Mouse (Mus musculus): ENCODE measurements around the gene Padi6. TPM values are rescaled to one million over a fixed set of nuclear protein-coding genes. Genes with fewer than 3 reads are reported as not detected.

The Padi6 gene
- polyA plus RNA-seq, 1 experiment from 2014 or later, result not detected

GRCm38 (mm10) chr4:140779803-140780397, 37.5 kb upstream of the Padi6 start:
- ATAC-seq (ENCODE audit: low FRiP score, low TSS enrichment), result 0 out of 2 replicates have a peak, but pooled peaks have one; percentile 52
- Histone ChIP-seq H3K4me2 (replicated peaks; ENCODE audit: low read depth, low read length) (no peak overlapping the region), H3K9me3 (ENCODE audit: low read length) (no peaks in the 10 kb centered on the region), H3K9ac (replicated peaks; ENCODE audit: low read length) (no peak overlapping the region), H3K4me3 (ENCODE audit: low read length) (no peak overlapping the region), H3K4me1 (ENCODE audit: insufficient read depth, low read length) (0 out of 2 replicates have a peak, but pooled peaks cover 8% of the 10 kb centered on the region), H3K36me3 (ENCODE audit: insufficient read depth, low read length) (no peaks in the 10 kb centered on the region), H3K27ac (ENCODE audit: low read length) (no peak overlapping the region), H3K27me3 (ENCODE audit: insufficient read depth, low read length) (no peaks in the 10 kb centered on the region)
- WGBS, result 25% methylated on average over 19 of the region's 19 CpGs

DNA sequence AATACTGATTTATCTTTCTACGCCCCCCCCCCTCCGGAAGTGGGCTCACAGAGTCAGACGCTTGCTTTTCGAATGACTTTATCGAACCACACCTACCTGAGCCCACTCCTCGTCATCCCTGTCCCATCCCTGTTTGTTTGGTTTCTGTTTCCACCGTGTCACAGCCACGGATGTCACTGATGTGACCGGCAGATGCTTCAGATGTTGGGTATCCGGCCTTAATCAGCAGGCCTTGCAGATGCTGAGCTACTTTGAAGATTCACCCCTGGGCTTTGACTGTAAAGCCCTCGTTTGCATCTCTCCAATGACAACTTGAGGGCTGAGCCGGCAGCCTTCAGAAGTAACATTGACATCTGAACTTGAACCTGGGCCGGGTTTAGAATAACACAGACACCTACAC, 34.2 kb upstream of the Padi6 start:
- no peak overlapping the region for H3K4me3 ChIP-seq (ENCODE audit: low read length)
- WGBS, result 55% methylated on average over 13 of the region's 13 CpGs
- H3K4me2 ChIP-seq (replicated peaks; ENCODE audit: low read depth, low read length), result no peak overlapping the region
- H3K27me3 ChIP-seq (ENCODE audit: insufficient read depth, low read length), result no peaks in the 10 kb centered on the region
- ATAC-seq (ENCODE audit: low FRiP score, low TSS enrichment), result no peak
- no peak overlapping the region for H3K27ac ChIP-seq (ENCODE audit: low read length)
- 0 out of 2 replicates have a peak, but pooled peaks cover 12% of the 10 kb centered on the region for H3K4me1 ChIP-seq (ENCODE audit: insufficient read depth, low read length)
- no peaks in the 10 kb centered on the region for H3K36me3 ChIP-seq (ENCODE audit: insufficient read depth, low read length)
- no peaks in the 10 kb centered on the region for H3K9me3 ChIP-seq (ENCODE audit: low read length)
- H3K9ac ChIP-seq (replicated peaks; ENCODE audit: low read length), result no peak overlapping the region

DNA sequence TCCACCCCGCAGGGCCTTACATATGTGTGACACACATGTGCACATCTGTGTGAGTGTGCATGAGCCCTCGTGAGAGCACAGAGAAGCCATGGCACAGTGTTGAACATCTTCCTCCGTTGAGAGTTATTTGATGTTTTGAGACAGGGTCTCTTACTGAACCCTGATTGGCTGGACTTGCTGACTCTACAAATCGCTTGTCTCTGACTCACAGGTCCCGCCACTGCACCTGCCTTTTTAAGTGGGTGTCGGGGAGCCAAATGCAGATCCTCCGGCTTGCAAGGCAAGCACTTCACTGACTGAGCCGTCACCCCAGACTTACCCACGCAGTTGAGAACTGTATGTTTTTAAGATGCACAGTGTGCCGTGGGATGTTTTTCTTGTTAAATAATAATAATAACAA, 33.4 kb upstream of the Padi6 start:
- Histone ChIP-seq H3K9me3 (ENCODE audit: low read length) (no peaks in the 10 kb centered on the region), H3K4me2 (replicated peaks; ENCODE audit: low read depth, low read length) (no peak overlapping the region), H3K9ac (replicated peaks; ENCODE audit: low read length) (no peak overlapping the region), H3K27ac (ENCODE audit: low read length) (no peak overlapping the region), H3K36me3 (ENCODE audit: insufficient read depth, low read length) (no peaks in the 10 kb centered on the region), H3K4me1 (ENCODE audit: insufficient read depth, low read length) (0 out of 2 replicates have a peak, but pooled peaks cover 17% of the 10 kb centered on the region), H3K4me3 (ENCODE audit: low read length) (no peak overlapping the region), H3K27me3 (ENCODE audit: insufficient read depth, low read length) (no peaks in the 10 kb centered on the region)
- WGBS, result 88% methylated on average over 10 of the region's 10 CpGs
- no peak for ATAC-seq (ENCODE audit: low FRiP score, low TSS enrichment)

DNA sequence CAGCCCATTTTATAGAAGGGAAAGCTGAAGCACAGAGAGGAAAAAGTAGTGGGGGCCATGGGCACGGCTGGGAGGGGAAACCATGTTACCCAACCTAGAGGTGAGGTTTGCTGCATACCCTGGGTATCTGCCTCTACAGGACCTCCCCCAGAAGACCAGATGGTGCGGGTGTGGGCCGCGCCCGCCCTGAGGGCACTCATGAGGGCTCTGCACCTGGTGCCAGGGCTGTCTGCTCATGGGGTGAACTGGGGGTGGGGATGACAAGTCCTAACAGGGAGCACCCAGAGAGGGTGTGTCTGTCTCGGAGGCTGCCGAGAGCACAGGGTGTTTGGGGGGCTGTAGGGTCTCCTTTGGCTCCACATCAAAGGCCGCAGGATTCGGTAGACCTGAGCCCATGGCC, 32.5 kb upstream of the Padi6 start:
- WGBS, result 83% methylated on average over 9 of the region's 9 CpGs
- Histone ChIP-seq H3K9me3 (ENCODE audit: low read length) (no peaks in the 10 kb centered on the region), H3K4me1 (ENCODE audit: insufficient read depth, low read length) (peaks cover 18% of the 10 kb centered on the region), H3K36me3 (ENCODE audit: insufficient read depth, low read length) (no peaks in the 10 kb centered on the region), H3K4me2 (replicated peaks; ENCODE audit: low read depth, low read length) (no peak overlapping the region), H3K4me3 (ENCODE audit: low read length) (no peak overlapping the region), H3K27ac (ENCODE audit: low read length) (no peak overlapping the region), H3K9ac (replicated peaks; ENCODE audit: low read length) (no peak overlapping the region), H3K27me3 (ENCODE audit: insufficient read depth, low read length) (no peaks in the 10 kb centered on the region)
- no peak for ATAC-seq (ENCODE audit: low FRiP score, low TSS enrichment)

DNA sequence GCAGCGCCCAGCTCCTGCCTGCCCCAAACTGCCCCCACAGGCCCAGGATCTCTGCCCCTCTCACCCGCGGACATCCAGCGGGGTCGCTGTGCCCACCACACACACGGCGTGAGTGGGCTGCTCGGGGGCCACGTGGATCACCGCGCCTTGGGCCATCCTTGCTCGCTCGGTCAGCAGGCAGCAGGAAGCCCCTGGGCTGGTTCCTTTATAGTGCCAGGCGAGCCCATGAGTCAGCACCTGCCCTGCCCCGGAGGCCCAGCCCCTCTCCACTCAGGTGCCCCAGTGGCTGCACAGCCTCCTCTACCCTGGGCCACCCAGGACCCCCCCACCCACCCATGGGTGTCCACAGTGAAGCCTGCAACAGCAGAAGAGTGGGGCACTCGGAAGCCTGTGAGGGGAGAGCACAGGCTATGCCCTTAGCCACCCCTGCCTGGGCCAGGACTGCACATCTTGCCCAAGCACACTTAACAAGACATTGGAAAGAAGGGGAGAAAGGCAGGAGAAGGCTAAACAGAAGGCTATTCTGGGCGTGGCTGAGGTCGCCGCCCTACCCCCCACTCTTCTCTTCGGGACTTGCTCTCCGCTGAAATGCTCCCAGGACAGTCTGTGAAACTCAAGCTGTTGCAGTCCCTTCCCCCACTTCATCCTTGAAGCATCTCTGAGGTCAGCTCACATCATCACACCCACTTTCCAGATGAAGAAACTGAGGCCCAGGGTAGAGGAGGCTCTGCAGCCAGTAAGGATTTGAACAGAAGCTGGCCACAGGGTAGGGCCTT, 31.8 kb upstream of the Padi6 start, which contains the start of gene Padi4:
TSS of gene Padi4 (minus strand) at position 212 of the 776 bp plus-strand sequence.
- H3K4me2 ChIP-seq (replicated peaks; ENCODE audit: low read depth, low read length), result no peak within 1 kb of the TSS
- no peak within 1 kb of the TSS for H3K9ac ChIP-seq (replicated peaks; ENCODE audit: low read length)
- H3K4me3 ChIP-seq (ENCODE audit: low read length), result no peak within 1 kb of the TSS
- H3K27ac ChIP-seq (ENCODE audit: low read length), result no peak within 1 kb of the TSS
- no peak for ATAC-seq (ENCODE audit: low FRiP score, low TSS enrichment)
- H3K4me1 ChIP-seq (ENCODE audit: insufficient read depth, low read length), result peaks cover 16% of the 10 kb centered on the region
- no peaks in the 10 kb centered on the region for H3K36me3 ChIP-seq (ENCODE audit: insufficient read depth, low read length)
- 81% methylated on average over 20 of the region's 21 CpGs for WGBS
- no peaks in the 10 kb centered on the region for H3K9me3 ChIP-seq (ENCODE audit: low read length)
- no peaks in the 10 kb centered on the region for H3K27me3 ChIP-seq (ENCODE audit: insufficient read depth, low read length)

DNA sequence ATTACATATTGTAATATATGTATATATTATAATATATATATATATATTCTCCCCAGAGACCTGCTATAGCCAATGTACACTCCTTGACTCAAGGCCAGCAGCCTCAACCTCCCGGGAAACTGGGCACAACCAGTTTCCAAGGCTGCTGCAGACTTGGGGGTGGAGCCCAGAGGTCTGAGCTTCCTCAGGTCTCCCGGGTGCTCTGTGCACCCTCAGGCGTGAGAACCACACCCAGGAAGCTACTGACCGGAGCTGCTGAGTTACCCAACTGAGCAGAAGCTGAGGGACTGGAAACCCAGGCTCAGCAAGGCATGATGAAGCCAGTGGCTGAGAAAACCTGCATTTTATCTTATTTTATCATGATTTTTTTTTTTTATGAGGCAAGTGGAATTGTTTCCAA, 28.6 kb upstream of the Padi6 start:
- Histone ChIP-seq H3K4me2 (replicated peaks; ENCODE audit: low read depth, low read length) (no peak overlapping the region), H3K27me3 (ENCODE audit: insufficient read depth, low read length) (no peaks in the 10 kb centered on the region)
- 0 out of 2 replicates have a peak, but pooled peaks have one; percentile 21 for ATAC-seq (ENCODE audit: low FRiP score, low TSS enrichment)

GRCm38 (mm10) chr4:140770433-140770832, 28.0 kb upstream of the Padi6 start:
- Histone ChIP-seq H3K4me3 (ENCODE audit: low read length) (peak overlapping the region; percentile 42), H3K4me2 (replicated peaks; ENCODE audit: low read depth, low read length) (peak overlapping the region; percentile 54), H3K9ac (replicated peaks; ENCODE audit: low read length) (peak overlapping the region; percentile 49; the same call in 1 of the 2 replicates), H3K9me3 (ENCODE audit: low read length) (no peaks in the 10 kb centered on the region), H3K27ac (ENCODE audit: low read length) (peak overlapping the region; percentile 79), H3K36me3 (ENCODE audit: insufficient read depth, low read length) (no peaks in the 10 kb centered on the region), H3K27me3 (ENCODE audit: insufficient read depth, low read length) (no peaks in the 10 kb centered on the region), H3K4me1 (ENCODE audit: insufficient read depth, low read length) (peaks cover 16% of the 10 kb centered on the region)
- 5% methylated on average over 13 of the region's 13 CpGs for WGBS
- peak; percentile 53; the same call in 1 of the 2 replicates for ATAC-seq (ENCODE audit: low FRiP score, low TSS enrichment)

More for the DNA sequence above, 28.6 kb upstream of the Padi6 start:
- H3K4me3 ChIP-seq (ENCODE audit: low read length), result no peak overlapping the region
- H3K36me3 ChIP-seq (ENCODE audit: insufficient read depth, low read length), result no peaks in the 10 kb centered on the region
- H3K9me3 ChIP-seq (ENCODE audit: low read length), result no peaks in the 10 kb centered on the region
- no peak overlapping the region for H3K27ac ChIP-seq (ENCODE audit: low read length)
- H3K4me1 ChIP-seq (ENCODE audit: insufficient read depth, low read length), result peaks cover 16% of the 10 kb centered on the region
- WGBS, result 24% methylated on average over 4 of the region's 4 CpGs
- H3K9ac ChIP-seq (replicated peaks; ENCODE audit: low read length), result no peak overlapping the region

DNA sequence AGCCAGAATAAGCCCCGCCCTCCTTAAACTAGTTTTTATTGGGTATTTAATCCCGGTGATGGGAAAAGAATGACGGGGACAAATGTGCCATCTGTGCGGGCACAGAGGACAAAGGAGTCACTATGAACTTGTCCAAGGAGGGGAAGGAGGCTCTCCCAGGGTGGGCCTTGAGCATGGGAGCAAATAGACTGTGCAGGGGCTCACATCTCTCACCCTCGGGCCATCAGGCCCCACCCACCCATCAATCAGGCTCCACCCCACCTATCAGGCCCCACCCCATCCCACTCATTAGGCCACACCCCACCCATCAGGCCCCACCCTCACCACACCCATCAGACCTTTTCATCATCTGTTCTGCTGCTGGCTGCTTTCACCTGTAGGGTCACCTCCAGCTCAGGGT, 26.5 kb upstream of the Padi6 start:
- WGBS, result 93% methylated on average over 5 of the region's 5 CpGs
- Histone ChIP-seq H3K9me3 (ENCODE audit: low read length) (no peaks in the 10 kb centered on the region), H3K9ac (replicated peaks; ENCODE audit: low read length) (no peak overlapping the region), H3K4me1 (ENCODE audit: insufficient read depth, low read length) (peaks cover 16% of the 10 kb centered on the region), H3K4me2 (replicated peaks; ENCODE audit: low read depth, low read length) (no peak overlapping the region), H3K27me3 (ENCODE audit: insufficient read depth, low read length) (no peaks in the 10 kb centered on the region), H3K36me3 (ENCODE audit: insufficient read depth, low read length) (no peaks in the 10 kb centered on the region), H3K27ac (ENCODE audit: low read length) (no peak overlapping the region), H3K4me3 (ENCODE audit: low read length) (no peak overlapping the region)
- no peak for ATAC-seq (ENCODE audit: low FRiP score, low TSS enrichment)

DNA sequence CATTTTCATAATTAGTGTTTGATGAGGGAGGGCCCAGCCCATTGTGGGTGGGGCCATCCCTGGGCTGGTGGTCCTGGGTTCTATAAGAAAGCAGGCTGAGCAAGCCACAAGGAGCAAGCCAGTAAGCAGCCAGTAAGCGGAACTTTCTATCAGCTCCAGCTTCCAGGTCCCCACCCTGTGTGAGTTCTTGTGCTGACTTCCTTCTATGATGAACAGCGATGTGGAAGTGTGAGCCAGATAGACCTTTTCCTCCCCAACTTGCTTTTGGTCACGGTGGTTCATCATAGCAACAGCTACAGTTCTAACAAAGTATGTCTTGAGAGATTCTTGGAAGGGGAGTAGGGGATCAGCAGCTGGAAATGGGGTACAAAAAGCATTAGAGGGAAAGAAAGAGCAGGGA, 23.5 kb upstream of the Padi6 start:
- H3K9me3 ChIP-seq (ENCODE audit: low read length), result no peaks in the 10 kb centered on the region
- H3K4me2 ChIP-seq (replicated peaks; ENCODE audit: low read depth, low read length), result no peak overlapping the region
- H3K4me3 ChIP-seq (ENCODE audit: low read length), result no peak overlapping the region
- no peak for ATAC-seq (ENCODE audit: low FRiP score, low TSS enrichment)
- H3K27ac ChIP-seq (ENCODE audit: low read length), result no peak overlapping the region
- H3K9ac ChIP-seq (replicated peaks; ENCODE audit: low read length), result no peak overlapping the region
- H3K27me3 ChIP-seq (ENCODE audit: insufficient read depth, low read length), result no peaks in the 10 kb centered on the region
- 77% methylated on average over 3 of the region's 3 CpGs for WGBS
- peaks cover 7% of the 10 kb centered on the region for H3K4me1 ChIP-seq (ENCODE audit: insufficient read depth, low read length)
- no peaks in the 10 kb centered on the region for H3K36me3 ChIP-seq (ENCODE audit: insufficient read depth, low read length)

- 18% methylated on average over 9 of the region's 9 CpGs for WGBS
- Histone ChIP-seq H3K9me3 (ENCODE audit: low read length) (no peaks in the 10 kb centered on the region), H3K27me3 (ENCODE audit: insufficient read depth, low read length) (no peaks in the 10 kb centered on the region), H3K36me3 (ENCODE audit: insufficient read depth, low read length) (no peaks in the 10 kb centered on the region), H3K27ac (ENCODE audit: low read length) (no peak overlapping the region), H3K4me1 (ENCODE audit: insufficient read depth, low read length) (peaks cover 2% of the 10 kb centered on the region; the same call in 1 of the 2 replicates), H3K4me3 (ENCODE audit: low read length) (no peak overlapping the region), H3K4me2 (replicated peaks; ENCODE audit: low read depth, low read length) (no peak overlapping the region), H3K9ac (replicated peaks; ENCODE audit: low read length) (no peak overlapping the region)
- no peak; the same call in 1 of the 2 replicates for ATAC-seq (ENCODE audit: low FRiP score, low TSS enrichment)
Measured at GRCm38 (mm10) chr4:140763158-140763557, 20.7 kb upstream of the Padi6 start.
